Mouse (Mus musculus) heart, embryonic 13.5 days (tissue): ENCODE measurements around the gene Ubtd2. TPM values are rescaled to one million over a fixed set of nuclear protein-coding genes. Genes with fewer than 3 reads are reported as not detected.

ENCODE experiments used
- ATAC-seq: fragments of 200-750 bp; cut with Nextera tagmentation; 2 replicates; pipeline ENCODE4 v1.8.0; 2017; ENCODE audit warnings: moderate TSS enrichment; ENCODE audit not compliant: insufficient number of reproducible peaks, low FRiP score, low TSS enrichment; ENCODE audit errors: extremely low read depth
- H3K27ac ChIP-seq: fragments of 300-500 bp; sonication (generic); replicated peaks from 2 replicates; pipeline ENCODE4 v1.5.1; 2015; ENCODE audit warnings: moderate library complexity, mild to moderate bottlenecking, inconsistent platforms
- H3K27me3 ChIP-seq: fragments of 300-500 bp; sonication (generic); replicated peaks from 2 replicates; pipeline ENCODE4 v1.6.1; 2015; ENCODE audit warnings: mild to moderate bottlenecking, inconsistent platforms
- H3K36me3 ChIP-seq: fragments of 300-500 bp; sonication (generic); 2 replicates; pipeline ENCODE4 v1.6.1; 2015; ENCODE audit warnings: mild to moderate bottlenecking, inconsistent platforms
- H3K4me1 ChIP-seq: fragments of 300-500 bp; sonication (generic); 2 replicates; pipeline ENCODE4 v1.6.1; 2015; ENCODE audit warnings: inconsistent platforms
- H3K4me2 ChIP-seq: fragments of 300-500 bp; sonication (generic); 2 replicates; pipeline ENCODE4 v1.6.1; 2015; ENCODE audit warnings: inconsistent platforms, mild to moderate bottlenecking, moderate library complexity
- H3K4me3 ChIP-seq: fragments of 300-500 bp; sonication (generic); 2 replicates; pipeline ENCODE4 v1.5.1; 2015; ENCODE audit warnings: moderate library complexity, mild to moderate bottlenecking, inconsistent platforms
- H3K9ac ChIP-seq: fragments of 300-500 bp; sonication (generic); 2 replicates; pipeline ENCODE4 v1.6.1; 2015; ENCODE audit warnings: inconsistent platforms, mild to moderate bottlenecking, moderate library complexity
- H3K9me3 ChIP-seq: fragments of 300-500 bp; sonication (generic); 2 replicates; pipeline ENCODE4 v1.6.1; 2016; ENCODE audit warnings: inconsistent platforms
- WGBS: fragments of 180-500 bp; shearing (Covaris S2); methylation state at CpG from one replicate; pipeline ENCODE4 v1.1.7; 2015; ENCODE audit warnings: mixed read lengths; 5-methylcytosine and 5-hydroxymethylcytosine counted together
- polyA plus RNA-seq: library from polyadenylated mRNA; unstranded; fragments of >200 nt; fragmentation: Nextera tagmentation; extraction: Ambion mirVana; gene quantifications from 2 replicates; pipeline ENCODE4 v1.2.1, GENCODE M21; 2015

Gene Ubtd2
- polyA plus RNA-seq, 1 experiment from 2014 or later: 26.8 TPM

DNA sequence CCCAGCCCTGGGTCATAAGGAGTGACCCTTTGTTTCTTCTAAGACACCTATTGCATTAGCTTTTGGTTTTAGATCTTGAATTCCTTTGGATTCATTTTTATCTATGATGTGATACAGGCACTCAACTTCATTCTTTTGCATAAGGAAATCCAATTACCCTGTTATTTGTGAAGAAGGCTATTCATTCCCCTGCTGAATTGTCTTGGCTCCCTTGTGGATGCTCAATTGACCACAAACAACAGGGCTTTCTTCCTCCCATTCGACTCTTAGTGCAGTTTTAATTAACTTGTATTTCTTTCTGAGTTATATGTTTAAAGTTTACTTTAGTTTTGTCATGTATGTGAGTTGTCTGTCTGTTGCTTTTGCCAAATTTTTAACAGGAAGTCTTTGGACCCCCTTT is 10.9 kb upstream of the Ubtd2 start:
- H3K4me1 ChIP-seq: no peaks in the 10 kb centered on the region
- H3K9me3 ChIP-seq: no peaks in the 10 kb centered on the region
- no peak overlapping the region for H3K27ac ChIP-seq
- no peaks in the 10 kb centered on the region for H3K27me3 ChIP-seq
- H3K4me2 ChIP-seq: no peak overlapping the region
- no peaks in the 10 kb centered on the region for H3K36me3 ChIP-seq
- no peak for ATAC-seq
- no peak overlapping the region for H3K4me3 ChIP-seq
- 61% methylated on average over 1 of the region's 1 CpGs for WGBS
- no peak overlapping the region for H3K9ac ChIP-seq

DNA sequence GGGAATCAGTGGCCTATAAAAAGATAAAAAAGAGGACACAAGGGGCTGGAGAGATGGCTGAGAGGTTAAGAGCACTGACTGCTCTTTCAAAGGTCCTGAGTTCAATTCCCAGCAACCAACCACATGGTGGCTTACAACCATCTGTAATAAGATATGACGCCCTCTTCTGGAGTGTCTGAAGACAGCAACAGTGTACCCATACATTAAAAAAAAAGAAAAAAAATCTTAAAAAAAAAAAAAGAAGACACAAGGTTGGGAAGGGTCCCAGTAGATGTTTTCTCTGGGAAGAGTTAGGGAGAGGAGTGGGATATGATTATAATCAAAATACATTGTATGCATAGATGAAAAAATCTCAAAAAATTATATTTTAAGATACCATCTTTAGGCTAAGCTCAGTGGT is 10.0 kb upstream of the Ubtd2 start:
- Histone ChIP-seq H3K9me3 (no peaks in the 10 kb centered on the region), H3K27ac (no peak overlapping the region), H3K4me1 (no peaks in the 10 kb centered on the region), H3K9ac (no peak overlapping the region), H3K4me3 (no peak overlapping the region), H3K36me3 (no peaks in the 10 kb centered on the region), H3K27me3 (no peaks in the 10 kb centered on the region), H3K4me2 (no peak overlapping the region)
- no peak for ATAC-seq
- WGBS: 65% methylated on average over 1 of the region's 1 CpGs

DNA sequence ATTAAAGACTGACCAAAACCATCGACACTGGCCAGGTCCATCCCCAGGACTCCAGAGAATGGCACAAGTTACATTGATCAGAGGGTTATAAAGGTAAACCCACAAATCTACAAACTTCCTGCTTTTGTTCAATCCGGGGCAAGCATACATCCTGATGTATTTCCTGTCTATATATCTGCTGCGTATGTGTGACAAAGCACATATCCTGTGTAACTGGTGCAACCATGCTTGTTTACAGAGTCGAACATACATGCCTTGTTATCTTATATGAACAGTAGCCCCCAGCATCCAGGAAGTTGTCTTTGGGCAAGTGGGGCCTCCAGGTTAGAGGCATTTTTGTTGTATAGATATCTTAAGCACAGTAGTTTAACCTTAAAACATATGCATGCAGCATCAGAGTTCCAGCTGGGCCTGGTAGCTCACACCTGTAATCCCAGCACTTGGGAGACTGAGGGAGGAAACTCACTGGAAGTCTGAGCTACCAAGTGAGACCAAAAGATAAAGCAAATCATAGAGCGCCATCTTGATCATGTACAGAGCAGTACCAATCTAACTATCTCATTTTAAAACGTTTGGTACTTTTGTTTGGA is 9.4 kb upstream of the Ubtd2 start:
- H3K9me3 ChIP-seq: no peaks in the 10 kb centered on the region

DNA sequence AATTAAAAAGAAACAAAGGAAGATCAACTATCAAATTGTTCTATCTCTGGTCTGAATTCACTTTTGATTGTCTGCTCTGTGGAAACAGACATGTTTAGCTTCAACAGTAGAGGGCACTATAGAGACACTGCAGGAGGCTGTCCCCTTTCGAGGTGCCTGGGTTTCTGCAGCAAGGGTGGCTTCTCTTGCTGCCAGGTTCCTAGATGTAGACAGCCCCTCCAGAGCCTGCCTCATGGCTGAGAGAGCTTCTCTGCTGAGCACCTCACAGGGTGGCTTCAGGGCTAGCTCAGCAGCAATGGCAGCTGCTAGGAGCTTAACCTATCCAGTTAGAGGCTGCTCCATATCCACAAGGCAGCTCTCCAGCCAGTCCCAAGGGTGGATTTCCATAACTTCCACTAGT is 5.0 kb upstream of the Ubtd2 start:
- Histone ChIP-seq H3K9ac (no peak overlapping the region), H3K4me2 (no peak overlapping the region), H3K27me3 (peaks cover 5% of the 10 kb centered on the region), H3K27ac (no peak overlapping the region), H3K9me3 (no peaks in the 10 kb centered on the region), H3K4me3 (no peak overlapping the region), H3K36me3 (no peaks in the 10 kb centered on the region), H3K4me1 (peaks cover 15% of the 10 kb centered on the region)
- no peak for ATAC-seq
- 3% methylated on average over 1 of the region's 1 CpGs for WGBS

More for the DNA sequence above, 9.4 kb upstream of the Ubtd2 start:
- no peaks in the 10 kb centered on the region for H3K27me3 ChIP-seq
- H3K36me3 ChIP-seq: no peaks in the 10 kb centered on the region
- no peak overlapping the region for H3K9ac ChIP-seq
- 60% methylated on average over 6 of the region's 6 CpGs for WGBS
- no peak overlapping the region for H3K27ac ChIP-seq
- no peak overlapping the region for H3K4me3 ChIP-seq
- ATAC-seq: no peak
- H3K4me1 ChIP-seq: peaks cover 3% of the 10 kb centered on the region; the same call in 1 of the 2 replicates
- H3K4me2 ChIP-seq: no peak overlapping the region

DNA sequence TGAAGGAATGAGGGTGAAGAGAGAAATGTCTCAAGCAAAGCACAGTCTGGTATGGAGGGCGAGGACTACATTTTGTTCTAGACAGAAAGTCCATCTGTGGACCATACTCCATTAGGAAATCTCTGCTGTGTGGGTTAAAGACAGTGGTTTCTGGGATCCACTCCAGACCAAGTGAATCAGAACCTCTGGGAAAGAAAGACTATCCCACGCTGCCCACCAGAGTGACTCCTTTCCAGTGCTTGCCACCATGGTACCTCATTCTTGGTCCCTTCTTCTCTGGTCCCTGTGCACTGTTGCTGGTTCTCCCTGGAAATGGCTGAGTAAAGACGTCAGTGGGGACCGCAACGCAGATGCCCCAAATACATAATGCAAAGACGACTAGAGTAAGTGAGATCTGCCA is 3.9 kb upstream of the Ubtd2 start:
- Histone ChIP-seq H3K9ac (no peak overlapping the region), H3K36me3 (no peaks in the 10 kb centered on the region), H3K4me2 (no peak overlapping the region), H3K27ac (no peak overlapping the region), H3K4me1 (peaks cover 19% of the 10 kb centered on the region), H3K27me3 (peaks cover 5% of the 10 kb centered on the region), H3K9me3 (no peaks in the 10 kb centered on the region), H3K4me3 (no peak overlapping the region)
- ATAC-seq: no peak
- WGBS: 86% methylated on average over 6 of the region's 6 CpGs

DNA sequence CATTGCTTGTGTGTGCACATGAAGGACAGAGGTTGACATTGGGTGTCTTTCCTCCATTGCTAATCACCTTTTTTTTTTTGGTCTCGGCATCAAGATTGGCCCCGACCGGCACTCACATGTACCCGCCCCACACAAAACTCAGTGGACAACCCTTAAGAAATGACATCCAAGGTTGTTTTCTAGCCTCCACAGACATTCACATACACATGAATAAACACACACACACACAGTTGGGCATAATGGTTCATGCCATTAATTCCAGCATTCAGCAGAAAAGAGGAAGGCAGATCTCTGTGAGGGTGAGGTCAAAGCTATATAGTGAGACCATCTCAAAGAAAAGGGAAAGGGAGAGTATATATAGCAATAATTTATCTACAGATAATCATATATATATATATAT is 2.4 kb upstream of the Ubtd2 start:
- H3K36me3 ChIP-seq: no peaks in the 10 kb centered on the region
- no peak overlapping the region for H3K9ac ChIP-seq
- H3K27me3 ChIP-seq: peaks cover 5% of the 10 kb centered on the region
- no peak overlapping the region for H3K4me2 ChIP-seq
- H3K9me3 ChIP-seq: no peaks in the 10 kb centered on the region
- no peak for ATAC-seq
- peaks cover 29% of the 10 kb centered on the region for H3K4me1 ChIP-seq
- H3K4me3 ChIP-seq: no peak overlapping the region
- no peak overlapping the region for H3K27ac ChIP-seq
- 87% methylated on average over 4 of the region's 4 CpGs for WGBS

DNA sequence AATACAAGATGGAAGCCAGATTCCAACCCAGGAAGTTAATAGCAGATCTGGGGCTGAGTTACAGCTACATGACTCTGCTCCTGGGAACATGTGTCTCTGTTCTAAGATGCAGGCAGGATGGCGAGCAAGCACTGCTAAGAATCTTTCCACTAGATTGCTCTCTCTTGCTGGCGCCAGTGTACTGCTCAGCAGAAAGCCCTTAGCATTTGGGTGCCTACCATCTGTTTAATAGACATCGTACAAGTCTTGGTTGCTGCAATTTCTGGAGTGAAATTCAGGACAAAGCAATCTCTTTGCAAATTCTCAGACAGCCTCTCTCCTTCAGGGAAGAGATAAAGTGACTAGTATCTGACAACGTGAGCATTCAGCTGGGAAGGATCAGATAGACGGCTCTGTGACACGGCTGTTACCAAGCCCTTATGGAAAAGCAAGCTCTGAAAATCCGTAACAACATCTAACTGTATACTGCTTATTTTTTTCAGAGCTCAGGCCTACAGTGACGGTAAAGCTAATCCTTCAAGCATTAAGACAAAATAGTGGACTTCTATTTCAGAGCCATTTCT is 1.7 kb upstream of the Ubtd2 start:
- H3K9ac ChIP-seq: no peak overlapping the region

DNA sequence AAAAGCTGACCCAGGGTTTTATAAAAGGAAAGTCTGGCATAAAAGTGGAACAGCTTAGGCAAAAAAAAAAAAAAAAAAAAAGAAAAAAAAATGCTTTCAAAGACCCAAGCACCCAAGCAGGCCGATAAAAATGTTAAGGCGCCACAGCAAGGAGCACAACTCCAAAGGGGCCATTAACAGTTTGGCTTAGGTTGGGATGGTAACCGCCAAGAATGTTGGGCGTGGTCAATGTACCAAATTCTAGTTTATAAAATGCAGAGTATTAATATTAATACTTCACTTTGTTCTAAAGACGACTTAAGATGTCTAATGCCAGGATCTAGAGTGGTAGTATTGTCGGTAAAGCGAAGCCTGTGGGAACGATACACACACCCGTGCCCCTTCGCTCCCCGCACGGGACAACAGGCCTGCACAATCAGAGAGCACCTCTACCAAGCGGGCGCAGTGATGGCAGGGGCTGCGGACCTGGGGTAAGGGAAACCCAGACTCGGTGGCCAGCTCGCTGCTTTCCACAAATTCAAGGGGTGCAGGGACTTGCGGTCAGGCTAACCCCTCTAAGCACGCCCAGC is 855 bp upstream of the Ubtd2 start:
- peak overlapping the region; percentile 93 for H3K4me3 ChIP-seq
- H3K27me3 ChIP-seq: peaks cover 5% of the 10 kb centered on the region
- ATAC-seq: no peak
- peak overlapping the region; percentile 92 for H3K9ac ChIP-seq
- WGBS: 3% methylated on average over 19 of the region's 19 CpGs
- no peaks in the 10 kb centered on the region for H3K36me3 ChIP-seq
- H3K27ac ChIP-seq: peak overlapping the region; percentile 96
- peaks cover 29% of the 10 kb centered on the region for H3K4me1 ChIP-seq
- H3K4me2 ChIP-seq: peak overlapping the region; percentile 89
- H3K9me3 ChIP-seq: no peaks in the 10 kb centered on the region

More for the DNA sequence above, 1.7 kb upstream of the Ubtd2 start:
- 51% methylated on average over 8 of the region's 8 CpGs for WGBS
- Histone ChIP-seq H3K27ac (peak overlapping the region; percentile 32), H3K9me3 (no peaks in the 10 kb centered on the region), H3K27me3 (peaks cover 5% of the 10 kb centered on the region), H3K4me3 (no peak overlapping the region), H3K4me1 (peaks cover 29% of the 10 kb centered on the region), H3K4me2 (peak overlapping the region; percentile 89), H3K36me3 (no peaks in the 10 kb centered on the region)
- no peak for ATAC-seq

DNA sequence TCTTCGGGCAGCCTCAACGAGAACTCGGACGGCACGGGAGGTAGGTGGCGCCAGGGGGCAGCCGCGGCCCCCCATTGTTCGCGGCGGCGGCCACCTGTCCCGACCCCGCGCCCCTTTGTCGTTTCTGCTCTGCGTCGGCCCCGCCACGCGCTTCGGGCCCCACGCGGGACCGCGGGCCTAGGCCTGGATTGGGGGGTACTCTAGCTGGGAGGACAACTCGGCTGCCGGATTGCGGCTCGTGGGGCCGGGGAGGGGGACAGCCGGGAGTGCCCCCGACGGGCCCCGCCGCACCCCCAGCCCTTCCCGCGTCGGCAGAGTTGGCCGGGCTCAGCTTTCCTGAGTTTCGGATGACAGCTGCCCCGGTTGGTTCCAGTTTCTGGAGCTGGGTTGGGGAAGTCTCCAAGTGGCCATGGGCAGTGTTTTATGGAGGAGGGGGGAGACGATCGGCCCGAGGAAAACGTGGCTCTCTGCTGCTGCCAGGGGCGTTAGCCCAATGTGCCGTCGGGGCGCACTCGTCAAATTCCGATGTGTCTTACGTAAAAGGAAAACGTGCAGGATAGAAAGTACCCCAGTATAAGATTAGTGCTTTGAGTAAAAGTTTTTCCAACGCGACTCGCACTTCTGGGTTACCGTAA is 454 bp downstream of the Ubtd2 start:
- WGBS: under 1% methylated on average over 55 of the region's 58 CpGs
- ATAC-seq: peak; percentile 5; the same call in 1 of the 2 replicates
- no peaks in the 10 kb centered on the region for H3K36me3 ChIP-seq
- H3K4me2 ChIP-seq: peak overlapping the region; percentile 89
- H3K27ac ChIP-seq: peak overlapping the region; percentile 96
- peak overlapping the region; percentile 92 for H3K9ac ChIP-seq
- no peaks in the 10 kb centered on the region for H3K9me3 ChIP-seq
- peaks cover 5% of the 10 kb centered on the region for H3K27me3 ChIP-seq
- H3K4me1 ChIP-seq: peaks cover 26% of the 10 kb centered on the region
- H3K4me3 ChIP-seq: peak overlapping the region; percentile 93

DNA sequence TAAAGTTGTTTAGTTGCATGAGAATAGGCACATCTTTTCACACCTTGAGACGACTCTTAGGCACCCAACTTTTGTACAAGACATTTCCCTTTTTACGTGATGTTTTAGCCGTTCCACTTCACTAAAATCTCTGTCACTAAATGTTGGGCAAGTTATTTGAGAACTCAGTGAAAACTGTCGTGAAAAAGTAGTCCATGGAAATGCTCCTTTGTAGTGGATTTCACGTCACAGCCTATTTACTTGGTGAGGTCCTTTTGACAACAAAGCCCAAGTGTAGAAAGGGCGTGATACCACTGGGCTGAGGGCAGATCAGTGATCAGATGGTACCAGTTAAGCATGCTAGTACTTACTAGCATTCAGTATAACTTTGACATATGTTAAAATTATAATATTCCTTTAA is 1.2 kb downstream of the Ubtd2 start:
- 9% methylated on average over 6 of the region's 6 CpGs for WGBS

DNA sequence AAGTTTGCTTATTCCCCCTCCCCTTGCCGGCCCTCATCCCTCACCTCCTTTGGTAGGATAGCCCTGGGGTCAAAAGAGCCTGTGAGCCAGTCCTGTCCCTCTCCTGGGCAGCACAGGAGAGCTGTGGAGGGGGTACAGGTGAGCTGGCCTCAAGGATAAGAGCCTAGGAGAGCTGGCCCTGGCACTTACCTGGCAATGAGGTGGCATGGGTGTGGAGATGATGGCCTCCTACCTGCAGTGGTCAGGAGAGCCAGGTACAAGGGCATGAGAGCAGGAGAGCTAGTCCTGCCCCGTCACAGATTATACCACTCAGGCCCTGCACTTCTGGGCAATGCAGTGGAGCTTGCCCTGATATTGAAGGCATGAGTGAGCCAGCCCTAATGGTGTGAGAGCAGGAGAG is 9.1 kb downstream of the Ubtd2 start:
- Histone ChIP-seq H3K9me3 (no peaks in the 10 kb centered on the region), H3K9ac (no peak overlapping the region), H3K4me2 (no peak overlapping the region), H3K27ac (no peak overlapping the region), H3K27me3 (no peaks in the 10 kb centered on the region), H3K36me3 (no peaks in the 10 kb centered on the region), H3K4me1 (peaks cover 32% of the 10 kb centered on the region), H3K4me3 (no peak overlapping the region)
- 62% methylated on average over 2 of the region's 2 CpGs for WGBS
- no peak for ATAC-seq

More for the DNA sequence above, 1.2 kb downstream of the Ubtd2 start:
- H3K4me1 ChIP-seq: peaks cover 28% of the 10 kb centered on the region
- H3K4me2 ChIP-seq: peak overlapping the region; percentile 89
- H3K36me3 ChIP-seq: no peaks in the 10 kb centered on the region
- H3K4me3 ChIP-seq: peak overlapping the region; percentile 93
- peaks cover 2% of the 10 kb centered on the region for H3K27me3 ChIP-seq
- no peak for ATAC-seq
- H3K9ac ChIP-seq: peak overlapping the region; percentile 92
- no peaks in the 10 kb centered on the region for H3K9me3 ChIP-seq
- H3K27ac ChIP-seq: peak overlapping the region; percentile 96
